Mouse (Mus musculus) lung, embryonic 14.5 days (tissue): ENCODE measurements around the gene Ptpa. TPM values are rescaled to one million over a fixed set of nuclear protein-coding genes. Genes with fewer than 3 reads are reported as not detected.

Experiments used
- ATAC-seq: fragments of 200-750 bp; cut with Nextera tagmentation; 2 replicates; pipeline ENCODE4 v1.8.0; 2017; ENCODE audit warnings: mild to moderate bottlenecking, moderate TSS enrichment, moderate library complexity; ENCODE audit not compliant: insufficient read depth
- DNase-seq: peaks from one replicate; pipeline ENCODE4 v3.0.0-alpha.2; 2015
- H3K27ac ChIP-seq: fragments of 300-500 bp; sonication (generic); 2 replicates; pipeline ENCODE4 v1.5.1; 2014; ENCODE audit warnings: low read depth, mild to moderate bottlenecking, moderate library complexity
- H3K27me3 ChIP-seq: fragments of 300-500 bp; sonication (generic); 2 replicates; pipeline ENCODE4 v1.6.1; 2014; ENCODE audit warnings: low read length, control low read depth; ENCODE audit not compliant: insufficient read depth
- H3K36me3 ChIP-seq: fragments of 300-500 bp; sonication (generic); 2 replicates; pipeline ENCODE4 v1.6.1; 2014; ENCODE audit warnings: control low read depth; ENCODE audit not compliant: insufficient read depth
- H3K4me1 ChIP-seq: fragments of 300-500 bp; sonication (generic); 2 replicates; pipeline ENCODE4 v1.6.1; 2014; ENCODE audit warnings: antibody characterized with exemption, control low read depth; ENCODE audit not compliant: insufficient read depth
- H3K4me2 ChIP-seq: fragments of 300-500 bp; sonication (generic); 2 replicates; pipeline ENCODE4 v1.6.1; 2014; ENCODE audit warnings: mild to moderate bottlenecking
- H3K4me3 ChIP-seq: fragments of 300-500 bp; sonication (generic); 2 replicates; pipeline ENCODE4 v1.5.1; 2014; ENCODE audit warnings: low read depth, low read length
- H3K9ac ChIP-seq: fragments of 300-500 bp; sonication (generic); 2 replicates; pipeline ENCODE4 v1.6.1; 2014
- H3K9me3 ChIP-seq: fragments of 300-500 bp; sonication (generic); 2 replicates; pipeline ENCODE4 v1.6.1; 2016; ENCODE audit warnings: low read depth, low read length, control low read depth
- CTCF ChIP-seq: IDR thresholded peaks from 2 replicates; pipeline ENCODE4 v1.5.1; 2016; ENCODE audit warnings: antibody characterized with exemption, low read depth
- WGBS: fragments of 180-500 bp; shearing (Covaris S2); extraction: QIAGEN DNeasy Blood & Tissue Kit; methylation state at CpG from one replicate; pipeline ENCODE4 v1.1.7; 2014; 5-methylcytosine and 5-hydroxymethylcytosine counted together
- polyA plus RNA-seq: library from polyadenylated mRNA; unstranded; fragments of >200 nt; fragmentation: Nextera tagmentation; extraction: Ambion mirVana; gene quantifications from 2 replicates; pipeline ENCODE4 v1.2.1, GENCODE M21; 2014

Gene Ptpa
- polyA plus RNA-seq, 1 experiment from 2014 or later: 95.5 TPM

DNA sequence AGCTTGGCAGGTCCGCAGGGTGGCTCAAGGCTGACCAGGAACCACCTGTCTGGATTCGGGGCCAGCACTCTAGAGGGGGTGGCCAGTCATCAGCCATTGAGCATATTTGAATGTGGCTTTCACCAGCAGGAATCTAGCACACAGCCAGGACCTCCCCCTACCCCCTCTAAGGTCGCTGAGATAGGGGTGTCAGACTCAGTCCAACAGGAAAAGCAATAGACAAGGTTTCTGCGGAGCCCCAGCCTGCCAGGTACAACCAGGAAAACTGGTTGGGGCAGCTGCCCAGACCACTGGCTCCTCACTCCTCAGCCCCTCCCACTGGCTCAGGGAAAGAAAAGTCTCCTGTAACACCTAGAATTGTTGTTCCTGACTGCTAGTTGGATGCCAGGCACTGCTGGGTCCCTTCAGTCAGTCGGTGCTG, 47.5 kb downstream of the Ptpa start:
- H3K9me3 ChIP-seq: no peaks in the 10 kb centered on the region
- H3K27me3 ChIP-seq: no peaks in the 10 kb centered on the region
- DNase-seq (peak; percentile 75), ATAC-seq (peak; percentile 69)
- TF ChIP-seq CTCF: no peak
- H3K4me3 ChIP-seq: peak overlapping the region; percentile 28; the same call in 1 of the 2 replicates
- peak overlapping the region; percentile 92 for H3K27ac ChIP-seq
- 0 out of 2 replicates have a peak, but pooled peaks cover 3% of the 10 kb centered on the region for H3K36me3 ChIP-seq
- peak overlapping the region; percentile 10; the same call in 1 of the 2 replicates for H3K9ac ChIP-seq
- WGBS: 5% methylated on average over 5 of the region's 5 CpGs
- H3K4me2 ChIP-seq: peak overlapping the region; percentile 61
- peaks cover 16% of the 10 kb centered on the region; the same call in 1 of the 2 replicates for H3K4me1 ChIP-seq

DNA sequence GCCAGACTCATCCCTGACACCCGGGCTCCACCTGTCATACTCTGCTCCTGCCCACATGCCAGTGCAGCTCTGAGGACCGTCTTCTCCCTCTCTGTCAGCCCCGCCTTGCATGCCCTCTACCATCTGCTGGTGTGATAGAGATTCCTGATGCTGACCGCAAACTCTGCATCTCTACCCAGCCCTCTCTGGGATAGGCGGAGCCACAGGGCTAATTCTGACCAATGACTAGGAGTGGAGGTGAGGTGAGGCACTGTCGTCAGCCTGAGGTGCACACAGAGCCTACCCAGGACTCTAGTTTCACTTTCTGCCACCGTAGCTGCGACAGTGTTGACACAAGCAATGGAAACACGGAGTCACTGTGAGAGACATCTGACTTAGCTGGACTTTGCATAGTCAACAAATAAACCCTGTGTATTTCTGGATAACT, 48.1 kb downstream of the Ptpa start:
- Histone ChIP-seq H3K36me3 (0 out of 2 replicates have a peak, but pooled peaks cover 3% of the 10 kb centered on the region), H3K27ac (peak overlapping the region; percentile 92), H3K27me3 (no peaks in the 10 kb centered on the region), H3K9ac (peak overlapping the region; percentile 10; the same call in 1 of the 2 replicates), H3K4me3 (peak overlapping the region; percentile 28), H3K4me1 (peaks cover 17% of the 10 kb centered on the region; the same call in 1 of the 2 replicates), H3K9me3 (no peaks in the 10 kb centered on the region), H3K4me2 (peak overlapping the region; percentile 61)
- DNase-seq (peak; percentile 78), ATAC-seq (peak; percentile 85)
- TF ChIP-seq CTCF: no peak
- 1% methylated on average over 9 of the region's 9 CpGs for WGBS

DNA sequence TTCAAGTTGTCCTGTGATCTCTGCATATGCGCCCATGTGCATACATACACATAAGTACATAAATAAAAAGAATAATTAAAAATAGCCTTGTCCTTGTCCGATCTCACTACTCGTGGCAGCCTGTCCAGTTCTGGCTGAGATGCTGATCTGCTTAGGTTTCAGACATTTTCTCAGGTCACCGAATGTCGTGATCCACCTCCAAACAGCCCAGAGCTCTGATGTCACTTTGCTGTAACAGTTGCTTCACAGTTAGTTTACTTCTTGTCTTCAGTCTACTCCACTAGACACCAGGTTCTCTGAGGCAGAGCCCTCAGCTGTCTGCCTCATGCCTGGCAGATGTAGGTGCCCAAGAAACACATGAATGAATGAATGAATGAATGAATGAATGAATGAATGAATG, 48.6 kb downstream of the Ptpa start:
- Histone ChIP-seq H3K4me1 (peaks cover 19% of the 10 kb centered on the region; the same call in 1 of the 2 replicates), H3K9ac (peak overlapping the region; percentile 10; the same call in 1 of the 2 replicates), H3K36me3 (no peaks in the 10 kb centered on the region), H3K4me2 (peak overlapping the region; percentile 61), H3K9me3 (no peaks in the 10 kb centered on the region), H3K27me3 (no peaks in the 10 kb centered on the region), H3K27ac (peak overlapping the region; percentile 92; the same call in 1 of the 2 replicates), H3K4me3 (peak overlapping the region; percentile 28)
- no peak for DNase-seq
- 47% methylated on average over 5 of the region's 5 CpGs for WGBS
- TF ChIP-seq CTCF: no peak
- ATAC-seq: no peak

DNA sequence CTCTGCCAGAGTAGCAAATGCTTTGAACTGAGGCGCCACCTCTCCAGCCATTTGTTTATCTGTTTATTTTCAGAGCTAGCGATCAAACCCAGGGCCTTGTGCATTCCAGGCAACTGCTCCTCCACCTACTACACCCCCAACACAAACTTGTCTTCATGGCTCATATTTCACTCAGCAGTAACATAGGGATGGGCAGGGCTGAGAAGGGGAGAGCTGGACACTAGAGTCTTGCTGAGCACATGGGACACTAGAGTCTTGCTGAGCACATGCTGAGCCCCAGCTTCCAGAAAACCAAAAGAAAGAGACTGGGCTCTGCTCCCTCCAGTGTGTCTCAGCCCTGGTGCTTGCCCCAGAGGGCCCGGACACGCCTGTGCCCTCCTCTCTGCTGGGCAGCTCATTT, 50.9 kb downstream of the Ptpa start:
- peaks cover 25% of the 10 kb centered on the region for H3K4me1 ChIP-seq
- TF ChIP-seq CTCF: no peak
- no peaks in the 10 kb centered on the region for H3K36me3 ChIP-seq
- no peak overlapping the region for H3K4me2 ChIP-seq
- H3K27me3 ChIP-seq: no peaks in the 10 kb centered on the region
- peak; percentile 44 for DNase-seq
- no peaks in the 10 kb centered on the region for H3K9me3 ChIP-seq
- no peak overlapping the region for H3K4me3 ChIP-seq
- 30% methylated on average over 4 of the region's 4 CpGs for WGBS
- ATAC-seq: no peak
- H3K9ac ChIP-seq: no peak overlapping the region
- H3K27ac ChIP-seq: no peak overlapping the region; the same call in 1 of the 2 replicates

DNA sequence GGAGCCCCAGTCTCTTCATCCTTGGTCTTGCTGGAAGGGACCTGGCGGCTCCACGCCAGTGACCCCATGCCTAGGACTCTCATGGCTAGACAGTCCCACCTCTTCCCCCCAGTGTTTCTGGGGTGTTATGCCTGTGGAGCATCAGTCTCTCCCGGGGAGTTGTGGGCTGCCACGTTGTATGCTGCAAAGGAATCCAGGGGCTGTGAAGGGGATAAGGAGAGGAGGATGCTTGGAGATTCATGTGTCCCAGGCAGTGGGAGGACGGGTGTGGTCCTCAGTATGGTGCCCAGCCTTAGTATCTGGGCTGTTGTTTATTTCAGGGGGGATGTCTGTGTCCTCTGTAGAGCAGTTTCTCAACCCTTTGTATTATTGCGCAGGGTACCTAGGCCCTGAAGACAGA, 53.2 kb downstream of the Ptpa start:
- H3K4me1 ChIP-seq: peaks cover 19% of the 10 kb centered on the region
- peak overlapping the region; percentile 79; the same call in 1 of the 2 replicates for H3K9ac ChIP-seq
- peak overlapping the region; percentile 99 for H3K4me2 ChIP-seq
- no peak for TF ChIP-seq CTCF
- DNase-seq (no peak), ATAC-seq (no peak)
- no peaks in the 10 kb centered on the region for H3K27me3 ChIP-seq
- no peak overlapping the region for H3K4me3 ChIP-seq
- H3K27ac ChIP-seq: no peak overlapping the region
- WGBS: 55% methylated on average over 6 of the region's 6 CpGs
- no peaks in the 10 kb centered on the region for H3K9me3 ChIP-seq
- no peaks in the 10 kb centered on the region for H3K36me3 ChIP-seq

DNA sequence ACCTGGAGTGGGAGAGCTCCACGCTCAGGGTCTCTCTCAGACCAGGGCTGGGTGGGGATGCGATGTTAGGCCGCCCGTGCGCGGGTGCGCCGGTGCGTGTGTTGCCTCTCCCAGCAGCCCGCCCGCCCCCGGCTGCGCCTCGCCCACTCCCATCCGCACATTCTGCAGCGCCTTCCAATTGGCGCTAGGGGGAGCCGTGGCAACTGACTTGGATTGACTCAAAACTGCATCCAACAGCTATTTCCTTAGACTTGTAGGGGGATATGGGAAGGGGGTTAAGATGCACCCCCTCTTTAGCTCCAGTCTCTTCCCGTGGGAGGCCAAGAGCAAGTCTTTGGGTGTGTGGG, 53.9 kb downstream of the Ptpa start:
- Histone ChIP-seq H3K27ac (peak overlapping the region; percentile 100), H3K27me3 (no peaks in the 10 kb centered on the region), H3K4me1 (peaks cover 25% of the 10 kb centered on the region), H3K36me3 (no peaks in the 10 kb centered on the region), H3K9ac (peak overlapping the region; percentile 79), H3K4me2 (peak overlapping the region; percentile 99), H3K9me3 (no peaks in the 10 kb centered on the region), H3K4me3 (peak overlapping the region; percentile 96)
- ATAC-seq (peak; percentile 5; the same call in 1 of the 2 replicates), DNase-seq (peak; percentile 96)
- under 1% methylated on average over 19 of the region's 19 CpGs for WGBS
- peak; percentile 85 for TF ChIP-seq CTCF

DNA sequence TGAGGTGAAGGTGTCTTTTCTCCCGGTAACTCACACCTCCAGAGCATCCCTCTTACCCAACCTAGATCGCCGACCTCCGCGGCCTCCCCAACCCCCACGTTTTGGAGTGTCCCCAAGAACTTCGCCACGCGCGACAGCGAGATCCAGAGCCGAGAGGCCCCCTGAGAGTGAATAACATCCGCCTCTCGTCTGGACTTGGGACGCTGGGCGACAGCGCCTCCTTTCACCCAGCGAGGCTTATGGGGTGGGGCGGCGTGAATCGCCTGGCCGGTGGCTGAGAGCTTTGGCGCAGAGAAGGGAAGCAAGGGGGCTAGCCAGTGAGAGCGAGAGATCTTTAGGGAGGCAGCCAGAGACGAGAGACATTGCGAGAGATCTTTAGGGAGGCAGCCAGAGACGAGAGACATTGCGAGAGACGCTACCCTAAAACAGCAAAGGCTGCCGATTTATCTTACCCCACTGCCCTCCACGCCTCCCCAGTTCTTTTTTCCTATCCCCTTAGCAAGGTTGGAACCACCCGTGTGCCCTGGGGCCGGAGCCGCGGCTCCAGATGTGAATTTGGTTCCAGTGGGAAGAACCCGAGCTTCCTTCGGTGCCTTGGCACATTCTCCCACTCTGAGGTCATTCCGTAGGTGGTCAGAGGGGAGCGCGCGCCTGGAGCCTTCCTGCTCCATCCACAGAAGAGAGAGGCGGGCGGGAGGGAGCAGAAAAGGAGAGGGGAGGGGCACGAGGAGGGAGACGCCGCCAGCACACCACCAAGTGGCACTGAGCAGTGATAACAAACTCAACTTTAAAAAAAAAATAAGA, 54.5 kb downstream of the Ptpa start:
- Histone ChIP-seq H3K27me3 (no peaks in the 10 kb centered on the region), H3K9ac (peak overlapping the region; percentile 79), H3K27ac (peak overlapping the region; percentile 100), H3K4me3 (peak overlapping the region; percentile 96), H3K36me3 (no peaks in the 10 kb centered on the region), H3K9me3 (no peaks in the 10 kb centered on the region), H3K4me1 (peaks cover 26% of the 10 kb centered on the region), H3K4me2 (peak overlapping the region; percentile 99)
- WGBS: under 1% methylated on average over 46 of the region's 46 CpGs
- DNase-seq (peak; percentile 87), ATAC-seq (peak; percentile 23; the same call in 1 of the 2 replicates)
- TF ChIP-seq CTCF: peak; percentile 34
